Mouse (Mus musculus) cerebellum, adult 2 months (tissue): ENCODE data around the gene G6pc3. TPM values are rescaled to one million over a fixed set of nuclear protein-coding genes. Genes with fewer than 3 reads are reported as not detected.

ENCODE experiments used
- DNase-seq, 2 experiments: peaks; one replicate each; pipeline ENCODE4 v3.0.0; 2021
- H3K27ac ChIP-seq: fragments of 200-500 bp; 2 replicates; pipeline ENCODE4 v1.5.1; 2012; ENCODE audit warnings: low read length, control low read depth, inconsistent platforms; ENCODE audit not compliant: insufficient read depth
- H3K27me3 ChIP-seq: fragments of 200-500 bp; 2 replicates; pipeline ENCODE4 v1.6.1; 2012; ENCODE audit warnings: inconsistent platforms, mild to moderate bottlenecking, low read length, moderate library complexity; ENCODE audit not compliant: control insufficient read depth, insufficient read depth
- H3K4me1 ChIP-seq: fragments of 200-500 bp; 2 replicates; pipeline ENCODE4 v1.6.1; 2011; ENCODE audit warnings: low read length; ENCODE audit not compliant: control insufficient read depth, insufficient read depth
- H3K4me3 ChIP-seq: fragments of 200-500 bp; replicated peaks from 2 replicates; pipeline ENCODE3; 2011; ENCODE audit warnings: mild to moderate bottlenecking, low read depth, low read length, control low read depth; ENCODE audit not compliant: insufficient read depth
- CTCF ChIP-seq: fragments of 200-500 bp; IDR thresholded peaks from 2 replicates; pipeline ENCODE4 v1.5.1; 2011; ENCODE audit warnings: low read depth, mild to moderate bottlenecking, control low read depth, low read length, moderate library complexity, borderline replicate concordance; ENCODE audit not compliant: insufficient read depth
- POLR2A ChIP-seq: fragments of 200-500 bp; IDR thresholded peaks from 2 replicates; pipeline ENCODE4 v1.6.1; 2011; ENCODE audit warnings: low read length, control low read depth, borderline replicate concordance; ENCODE audit not compliant: insufficient read depth
- WGBS: fragments of 180-500 bp; shearing (Covaris S2); methylation state at CpG from one replicate; pipeline ENCODE4 v1.1.7; 2018; 5-methylcytosine and 5-hydroxymethylcytosine counted together
- polyA plus RNA-seq: library from polyadenylated mRNA; depleted of rRNA; stranded (reverse); fragments of >200 nt; gene quantifications from 2 replicates; pipeline ENCODE4 v1.2.3, GENCODE M21; 2012; rRNA removed

Gene G6pc3
- polyA plus RNA-seq, 1 experiment, result 120 TPM

- under 1% methylated on average over 47 of the region's 47 CpGs for WGBS
- Histone ChIP-seq H3K4me3 (peak overlapping the region; percentile 98), H3K27ac (peak overlapping the region; percentile 78), H3K4me1 (peaks cover 29% of the 10 kb centered on the region), H3K27me3 (no peaks in the 10 kb centered on the region)
- TF ChIP-seq CTCF (no peak), POLR2A (no peak)
- DNase-seq, result peak; percentile 46 to 61
These were observed 40.0 kb downstream of the G6pc3 start for GRCm38 (mm10) chr11:102229331-102229953.

GRCm38 (mm10) chr11:102230006-102230741 lies 40.8 kb downstream of the G6pc3 start, which contains the start of gene Hdac5:
Gene Hdac5 (minus strand): TSS chr11:102230166.
- peak; percentile 80 for TF ChIP-seq POLR2A
- no peak; the same call in 1 of the 2 replicates for TF ChIP-seq CTCF
- H3K4me3 ChIP-seq, result peak within 1 kb of the TSS; percentile 98
- DNase-seq, result peak; percentile 98 to 99
- H3K27ac ChIP-seq, result peak within 1 kb of the TSS; percentile 78
- H3K4me1 ChIP-seq, result peaks cover 21% of the 10 kb centered on the region
- no peaks in the 10 kb centered on the region for H3K27me3 ChIP-seq
- under 1% methylated on average over 40 of the region's 49 CpGs for WGBS

- Histone ChIP-seq H3K27me3 (no peaks in the 10 kb centered on the region), H3K4me1 (no peaks in the 10 kb centered on the region), H3K27ac (no peak overlapping the region), H3K4me3 (no peak overlapping the region)
- TF ChIP-seq POLR2A (no peak), CTCF (no peak)
- WGBS, result 72% methylated on average over 2 of the region's 2 CpGs
- no peak for DNase-seq
These were observed 46.6 kb downstream of the G6pc3 start for GRCm38 (mm10) chr11:102236022-102236421.

- Histone ChIP-seq H3K4me3 (no peak overlapping the region), H3K4me1 (0 out of 2 replicates have a peak, but pooled peaks cover 3% of the 10 kb centered on the region), H3K27ac (no peak overlapping the region), H3K27me3 (no peaks in the 10 kb centered on the region)
- no peak for DNase-seq
- WGBS, result 93% methylated on average over 6 of the region's 6 CpGs
- TF ChIP-seq POLR2A (no peak), CTCF (no peak)
These were observed 51.2 kb downstream of the G6pc3 start for GRCm38 (mm10) chr11:102240636-102241035.

GRCm38 (mm10) chr11:102241246-102241645 lies 51.8 kb downstream of the G6pc3 start:
- Histone ChIP-seq H3K27me3 (no peaks in the 10 kb centered on the region), H3K4me1 (0 out of 2 replicates have a peak, but pooled peaks cover 4% of the 10 kb centered on the region), H3K27ac (no peak overlapping the region), H3K4me3 (no peak overlapping the region)
- 81% methylated on average over 5 of the region's 5 CpGs for WGBS
- no peak for DNase-seq
- TF ChIP-seq CTCF (no peak), POLR2A (no peak)

- Histone ChIP-seq H3K4me3 (no peak overlapping the region), H3K27ac (no peak overlapping the region), H3K4me1 (0 out of 2 replicates have a peak, but pooled peaks cover 4% of the 10 kb centered on the region), H3K27me3 (no peaks in the 10 kb centered on the region)
- TF ChIP-seq CTCF (no peak; the same call in 1 of the 2 replicates), POLR2A (no peak)
- 57% methylated on average over 5 of the region's 5 CpGs for WGBS
- DNase-seq, result no peak
These were observed 52.5 kb downstream of the G6pc3 start for GRCm38 (mm10) chr11:102241874-102242273.

Other genes with a start within 250 kb of the G6pc3 start
- gene Sost, start 222.6 kb upstream of the G6pc3 start, polyA plus RNA-seq, result 1.4 and 1.7 TPM in 2 replicates
- not detected in 2 replicates for gene Cfap97d1, start 205.3 kb upstream of the G6pc3 start, polyA plus RNA-seq
- 86.0 and 98.5 TPM in 2 replicates for gene Dusp3, start 202.6 kb upstream of the G6pc3 start, polyA plus RNA-seq
- gene Mpp3, start 161.2 kb upstream of the G6pc3 start, polyA plus RNA-seq, result 158 and 185 TPM in 2 replicates
- gene Cd300lg, start 148.1 kb upstream of the G6pc3 start, polyA plus RNA-seq, result 0.38 and 0.63 TPM in 2 replicates
- gene Mpp2, start 101.1 kb upstream of the G6pc3 start, polyA plus RNA-seq, result 50.3 and 55.3 TPM in 2 replicates
- not detected in 2 replicates for gene Ppy, start 88.3 kb upstream of the G6pc3 start, polyA plus RNA-seq
- 7.1 and 7.4 TPM in 2 replicates for gene Pyy, start 81.8 kb upstream of the G6pc3 start, polyA plus RNA-seq
- gene Nags, start 44.1 kb upstream of the G6pc3 start, polyA plus RNA-seq, result not detected in 2 replicates
- 33.2 and 34.0 TPM in 2 replicates for gene Tmem101, start 33.2 kb upstream of the G6pc3 start, polyA plus RNA-seq
- 35.2 and 40.2 TPM in 2 replicates for gene Lsm12, start 4.3 kb upstream of the G6pc3 start, polyA plus RNA-seq
- gene Hdac5, start 40.5 kb downstream of the G6pc3 start, polyA plus RNA-seq, result 188 and 194 TPM in 2 replicates
- gene BC030867, start 59.3 kb downstream of the G6pc3 start, polyA plus RNA-seq, result 1.3 and 2.2 TPM in 2 replicates
- gene Asb16, start 79.1 kb downstream of the G6pc3 start, polyA plus RNA-seq, result 3.1 and 4.0 TPM in 2 replicates
- gene Tmub2, start 95.3 kb downstream of the G6pc3 start, polyA plus RNA-seq, result 82.7 and 85.3 TPM in 2 replicates
- gene Atxn7l3, start 107.0 kb downstream of the G6pc3 start, polyA plus RNA-seq, result 93.3 and 101 TPM in 2 replicates
- gene Ubtf, start 130.1 kb downstream of the G6pc3 start, polyA plus RNA-seq, result 94.6 and 95.8 TPM in 2 replicates
- 0.72 and 0.90 TPM in 2 replicates for gene Slc4a1, start 176.6 kb downstream of the G6pc3 start, polyA plus RNA-seq
- 446 and 460 TPM in 2 replicates for gene Rundc3a, start 203.8 kb downstream of the G6pc3 start, polyA plus RNA-seq
- 124 and 126 TPM in 2 replicates for gene Slc25a39, start 218.3 kb downstream of the G6pc3 start, polyA plus RNA-seq
- gene Grn, start 240.7 kb downstream of the G6pc3 start, polyA plus RNA-seq, result 58.4 TPM in 2 replicates